Mouse (Mus musculus) inflammation-experienced regulatory T-cells, adult 6 months (primary cell): ENCODE results near the gene Ahr. TPM values are rescaled to one million over a fixed set of nuclear protein-coding genes. Genes with fewer than 3 reads are reported as not detected.
A peak's percentile ranks its signal among the peaks of the same experiment; 100 is the strongest.

Source experiments
- ATAC-seq: one replicate; pipeline ENCODE4 v1.8.0; 2017
- polyA plus RNA-seq, 3 experiments: library from polyadenylated mRNA; unstranded; fragments of 100-300 nt; shearing (Covaris generic); gene quantifications; one replicate each; pipeline ENCODE4 v1.2.1; 2017

Gene Ahr
- polyA plus RNA-seq: 1 to 10 TPM; 6.3 to 9.2 (median 7.5) TPM

- ATAC-seq: peak; percentile 66
Observed at GRCm38 (mm10) chr12:35534754-35535236, at the start of gene Ahr. Gene Ahr, minus strand, starts transcription at chr12:35535038.

- peak; percentile 81 for ATAC-seq
Observed at GRCm38 (mm10) chr12:35578826-35579225, 44.0 kb upstream of the Ahr start.

- no peak for ATAC-seq
Observed at GRCm38 (mm10) chr12:35576107-35576506, 41.3 kb upstream of the Ahr start.

DNA sequence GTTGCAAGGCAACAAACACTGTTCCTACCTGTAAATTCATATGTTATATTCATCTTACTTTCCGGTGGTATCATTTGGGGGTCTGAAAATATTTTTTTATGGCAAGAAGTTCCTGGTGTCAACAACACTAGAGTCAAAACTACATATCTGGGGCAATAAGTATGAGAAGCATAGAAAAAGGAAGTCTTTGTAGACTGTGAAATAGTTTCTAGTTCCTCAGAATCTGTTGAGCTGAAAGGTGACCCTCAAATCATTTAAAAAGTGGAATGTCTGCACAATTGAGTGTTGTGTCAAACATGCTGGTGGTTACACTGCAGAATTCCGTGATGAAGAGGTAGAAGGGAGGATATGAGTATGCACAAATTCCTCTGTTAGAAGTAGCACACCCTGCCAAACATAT lies 38.9 kb upstream of the Ahr start:
- no peak for ATAC-seq

DNA sequence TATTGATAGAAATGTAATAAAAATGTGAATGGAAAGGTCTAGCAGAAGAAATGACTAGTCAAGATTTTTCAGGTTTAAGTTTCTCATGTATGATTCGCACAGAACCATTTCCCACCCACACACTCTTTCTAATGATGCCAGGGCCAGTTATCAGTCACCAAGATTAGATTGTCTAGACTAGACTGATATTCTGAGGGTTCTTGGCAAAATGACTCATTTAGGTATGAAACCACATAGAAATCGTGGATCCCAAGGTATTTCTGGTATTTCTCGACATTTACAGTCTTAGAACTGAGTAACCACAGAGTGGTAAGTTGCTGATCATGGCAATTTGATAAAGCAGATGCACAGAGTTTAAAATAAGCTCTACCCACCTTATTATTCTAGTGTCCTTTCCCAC lies 28.0 kb upstream of the Ahr start:
- ATAC-seq: peak; percentile 71

DNA sequence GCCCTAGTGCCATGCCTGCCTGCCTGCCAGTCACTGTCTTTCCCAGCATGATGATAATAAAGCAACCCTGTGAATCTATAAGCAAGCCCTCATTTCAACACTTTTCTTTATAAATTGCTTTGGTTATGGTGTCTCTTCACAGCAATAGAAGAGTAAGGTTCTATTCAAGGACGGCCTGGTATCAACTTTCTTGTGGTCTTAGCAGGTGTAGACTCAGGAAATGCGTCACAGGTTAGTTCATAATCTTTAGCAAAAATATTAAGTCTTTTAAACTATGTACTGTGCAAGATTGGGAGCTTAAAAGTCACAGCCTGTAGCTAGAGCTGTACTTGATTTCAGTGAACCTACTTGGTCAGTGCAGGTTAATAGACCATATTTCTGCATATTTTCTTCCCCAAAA lies 24.0 kb upstream of the Ahr start:
- ATAC-seq: peak; percentile 56

DNA sequence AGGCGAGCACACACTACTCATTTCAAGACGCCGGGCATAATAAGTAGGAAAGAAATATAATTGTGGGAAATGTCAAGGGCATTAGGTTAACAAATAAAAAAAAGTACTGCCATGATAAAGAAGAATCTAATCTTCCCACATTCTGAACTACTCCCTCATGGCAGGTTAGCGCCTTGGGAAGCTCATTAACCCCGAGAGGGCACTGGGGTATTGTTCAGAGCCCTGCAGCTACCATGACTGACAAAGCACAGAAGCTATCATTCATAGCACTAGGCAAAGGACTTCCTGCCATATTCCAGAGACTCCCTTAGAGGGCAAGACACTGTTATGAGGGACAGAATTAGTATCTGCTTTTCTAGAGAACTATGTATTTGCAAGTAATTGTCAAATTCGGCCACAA lies 21.1 kb upstream of the Ahr start:
- no peak for ATAC-seq

DNA sequence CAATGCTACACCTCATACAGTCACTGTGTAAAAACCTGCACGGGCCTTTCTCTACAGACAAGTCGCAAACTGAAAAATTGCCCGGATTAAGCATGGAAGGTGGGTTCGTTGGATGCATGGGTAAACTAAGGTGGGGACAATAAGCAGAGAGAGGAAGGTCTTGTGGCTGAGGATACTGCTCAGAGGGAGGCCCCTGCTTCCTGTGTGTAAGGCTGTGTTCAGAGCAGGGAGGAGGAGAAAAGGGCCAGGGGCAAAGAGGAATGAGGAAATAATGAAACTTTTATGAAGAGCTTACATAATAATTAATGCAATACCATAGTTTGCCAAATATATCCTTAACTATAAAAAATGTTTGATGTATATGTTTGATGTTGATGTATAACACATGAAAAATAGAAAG lies 19.5 kb upstream of the Ahr start:
- ATAC-seq: peak; percentile 68

GRCm38 (mm10) chr12:35553174-35553573 lies 18.3 kb upstream of the Ahr start:
- peak; percentile 10 for ATAC-seq

- ATAC-seq: no peak
Observed at GRCm38 (mm10) chr12:35550299-35550698, 15.5 kb upstream of the Ahr start.

DNA sequence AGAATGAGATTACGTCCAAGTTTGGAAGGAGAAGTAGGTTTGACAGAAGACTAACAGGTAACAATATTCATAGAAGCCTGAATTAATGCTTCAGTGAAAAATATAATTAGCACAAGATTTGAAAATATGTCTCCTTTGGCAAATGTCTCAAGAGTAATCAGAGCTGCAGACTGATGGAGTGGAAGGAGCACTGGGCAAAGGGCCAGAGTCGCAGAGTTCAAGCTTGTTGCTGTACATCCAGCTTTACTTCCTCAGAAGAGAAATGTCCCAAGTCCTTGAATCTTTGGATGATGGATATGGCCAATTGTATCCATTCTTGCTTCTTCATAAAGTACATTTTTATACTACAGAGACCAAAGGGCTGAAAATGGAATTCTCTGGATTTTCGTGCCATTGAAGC lies 8.0 kb upstream of the Ahr start:
- no peak for ATAC-seq

DNA sequence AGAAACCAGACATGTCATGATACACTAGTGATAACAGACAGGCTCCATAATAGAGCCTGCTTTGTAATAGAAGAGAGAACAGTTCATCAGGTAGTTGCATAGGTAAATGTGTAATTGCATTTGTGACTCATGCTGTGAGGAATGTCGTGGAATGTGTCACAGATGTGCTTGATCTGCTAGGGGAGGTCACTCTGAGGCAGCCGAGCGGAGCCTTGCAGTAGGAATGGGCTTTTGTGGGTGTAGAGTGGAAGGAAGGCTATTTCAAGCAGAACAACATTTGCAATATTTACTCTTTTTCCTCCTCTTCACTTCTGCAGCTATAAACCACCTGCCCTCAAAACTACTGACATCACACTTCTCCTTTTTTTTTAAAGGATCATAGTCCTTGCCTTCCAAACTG lies 4.0 kb upstream of the Ahr start:
- ATAC-seq: no peak

DNA sequence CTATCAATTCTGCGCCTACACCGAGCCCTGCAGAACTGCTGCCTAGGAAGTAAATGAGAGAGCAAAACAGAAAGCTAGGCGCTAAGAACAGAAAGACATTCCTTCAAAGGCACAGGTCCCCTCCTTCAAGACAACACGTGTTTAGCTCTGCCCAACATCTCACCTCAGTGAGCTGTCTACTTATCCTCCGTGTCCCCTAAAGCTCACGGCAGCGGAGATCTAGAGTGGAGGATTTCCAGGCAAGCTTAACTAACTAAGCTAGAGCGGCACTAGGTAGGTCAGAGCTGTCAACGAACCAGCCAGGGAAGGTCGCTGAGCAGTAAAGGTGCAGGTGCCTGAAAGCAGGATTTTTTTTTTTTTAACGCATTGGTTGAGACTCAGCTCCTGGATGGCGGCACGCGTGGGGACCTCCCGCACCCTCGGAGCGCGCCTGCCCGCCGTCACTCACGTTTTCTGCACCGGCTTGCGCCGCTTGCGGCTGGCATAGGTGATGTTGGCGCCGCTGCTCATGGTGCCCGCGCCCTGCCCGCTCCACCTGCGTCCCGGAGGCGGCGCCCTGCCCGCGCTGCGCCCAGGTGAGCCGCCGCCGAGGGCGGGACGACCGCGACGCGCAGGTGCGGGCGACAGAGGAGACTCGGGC lies 604 bp downstream of the Ahr start:
- ATAC-seq: peak; percentile 60

- no peak for ATAC-seq
Observed at GRCm38 (mm10) chr12:35533748-35534113, 1.1 kb downstream of the Ahr start.

- no peak for ATAC-seq
Observed at GRCm38 (mm10) chr12:35533133-35533532, 1.7 kb downstream of the Ahr start.

DNA sequence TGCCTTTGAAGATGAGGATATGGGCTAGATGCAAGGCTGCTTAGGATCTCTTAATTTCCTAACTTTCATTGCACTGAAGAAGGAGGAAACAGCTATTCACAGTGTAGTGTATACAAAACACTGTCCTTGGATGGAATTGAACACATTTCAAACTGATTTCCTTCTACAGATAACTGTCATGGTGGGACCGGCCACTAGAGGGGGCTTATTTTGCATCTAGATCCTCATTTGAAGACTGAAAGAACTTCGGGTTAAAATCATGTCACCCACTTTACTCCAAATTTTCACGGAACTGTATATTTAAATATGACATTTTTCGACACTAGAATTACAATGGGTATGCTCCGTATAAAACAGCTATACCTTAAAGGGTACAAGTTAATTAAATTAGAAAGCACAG lies 2.7 kb downstream of the Ahr start:
- peak; percentile 41 for ATAC-seq

DNA sequence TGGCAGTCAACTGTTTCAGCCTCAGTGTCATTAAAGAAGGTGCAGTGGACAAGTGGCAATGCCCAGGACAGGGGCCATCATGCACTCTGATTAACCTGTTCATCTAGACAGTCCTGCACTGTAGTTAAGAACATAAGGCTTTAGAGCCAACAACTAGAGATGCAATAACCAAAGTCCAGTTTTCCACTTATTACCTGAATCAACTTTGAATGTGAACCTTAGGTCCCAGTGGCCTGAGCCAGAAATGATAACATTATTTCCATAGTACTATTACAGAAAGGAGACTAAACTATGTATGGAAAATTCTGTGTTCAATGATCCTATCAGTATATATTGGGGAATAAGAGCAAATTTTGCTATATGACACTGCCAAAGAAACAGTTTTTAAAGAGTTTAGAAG lies 4.3 kb downstream of the Ahr start:
- no peak for ATAC-seq

DNA sequence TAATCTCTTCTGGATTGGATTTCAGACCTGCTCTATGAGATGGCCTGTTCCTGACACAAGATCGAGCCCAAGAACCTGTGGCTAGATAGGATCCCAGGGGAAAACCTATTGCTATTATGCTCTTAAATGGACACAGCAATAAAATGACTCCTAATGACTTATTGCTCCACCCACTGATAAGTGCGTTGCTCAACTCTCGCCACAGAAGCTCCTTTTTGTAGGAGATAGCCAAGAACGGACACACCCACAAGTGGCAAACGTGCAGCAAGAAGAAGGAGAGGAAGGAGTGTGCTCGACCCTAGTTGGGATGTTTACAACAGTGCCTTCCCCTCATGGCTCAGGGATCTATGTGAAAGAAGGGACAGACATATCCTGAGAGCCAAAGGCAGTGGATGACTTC lies 7.4 kb downstream of the Ahr start:
- no peak for ATAC-seq

DNA sequence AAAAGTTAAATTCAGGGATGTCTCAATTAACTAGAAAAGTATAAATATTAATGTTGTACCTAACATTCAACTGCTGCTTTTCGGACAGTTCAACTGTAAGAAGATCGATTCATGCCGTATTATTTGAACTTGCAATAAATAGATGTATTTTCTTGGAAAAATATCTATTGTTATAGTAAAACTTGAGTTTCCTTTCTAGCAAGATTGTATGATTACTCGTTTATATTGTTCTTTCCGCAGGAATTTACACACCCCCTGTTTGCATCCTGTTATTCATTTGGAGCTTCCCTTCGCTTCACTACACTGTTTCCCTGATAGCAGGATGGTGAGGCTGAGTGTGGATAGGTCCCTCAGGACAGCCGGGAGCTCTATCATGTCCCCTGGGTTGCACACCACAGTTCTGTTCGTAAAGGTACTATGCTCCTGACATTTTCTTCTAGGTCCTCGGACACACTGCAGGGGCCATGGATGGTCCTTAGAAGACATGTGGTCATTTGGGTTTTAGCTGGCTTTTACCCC lies 12.2 kb downstream of the Ahr start:
- no peak for ATAC-seq

GRCm38 (mm10) chr12:35515621-35516020 lies 19.2 kb downstream of the Ahr start:
- no peak for ATAC-seq

DNA sequence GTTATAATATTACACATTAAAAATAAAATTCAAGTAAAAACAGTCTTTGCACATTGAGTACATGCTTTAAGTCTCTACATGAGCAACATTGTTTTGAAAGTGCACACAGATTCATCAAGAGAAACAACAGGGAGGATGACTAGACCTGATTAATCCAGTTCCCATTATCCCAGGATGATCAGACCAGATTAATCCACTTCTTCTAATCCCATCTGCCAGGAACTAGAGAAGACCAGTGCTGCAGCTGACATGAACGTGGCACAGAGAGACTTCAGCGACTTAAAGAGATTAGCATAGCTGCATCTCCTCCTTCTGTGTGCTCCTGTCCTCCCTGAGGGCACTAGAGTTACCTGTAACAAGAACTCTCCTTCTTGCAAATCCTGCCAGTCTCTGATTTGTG lies 20.2 kb downstream of the Ahr start:
- no peak for ATAC-seq

DNA sequence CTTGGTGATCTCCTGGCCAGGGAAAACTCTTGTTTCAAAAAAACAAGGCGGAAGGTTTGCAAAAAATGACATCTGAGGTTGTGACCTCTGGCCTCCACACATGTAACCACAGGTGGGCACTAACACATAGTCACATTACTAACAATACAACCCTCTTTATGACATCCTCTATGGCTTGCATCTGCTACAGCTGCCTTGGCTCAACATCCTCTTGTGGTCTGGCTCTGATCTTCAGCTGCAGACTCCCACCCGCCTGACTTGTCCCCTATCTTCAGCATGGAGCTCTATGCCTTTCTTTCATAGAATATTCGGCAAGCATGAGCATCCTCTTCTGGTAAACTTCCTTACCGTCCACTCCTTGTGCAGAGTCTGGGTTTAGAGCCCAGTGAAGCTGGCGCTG lies 24.1 kb downstream of the Ahr start:
- ATAC-seq: no peak

- no peak for ATAC-seq
Observed at GRCm38 (mm10) chr12:35506383-35506782, 28.5 kb downstream of the Ahr start.

DNA sequence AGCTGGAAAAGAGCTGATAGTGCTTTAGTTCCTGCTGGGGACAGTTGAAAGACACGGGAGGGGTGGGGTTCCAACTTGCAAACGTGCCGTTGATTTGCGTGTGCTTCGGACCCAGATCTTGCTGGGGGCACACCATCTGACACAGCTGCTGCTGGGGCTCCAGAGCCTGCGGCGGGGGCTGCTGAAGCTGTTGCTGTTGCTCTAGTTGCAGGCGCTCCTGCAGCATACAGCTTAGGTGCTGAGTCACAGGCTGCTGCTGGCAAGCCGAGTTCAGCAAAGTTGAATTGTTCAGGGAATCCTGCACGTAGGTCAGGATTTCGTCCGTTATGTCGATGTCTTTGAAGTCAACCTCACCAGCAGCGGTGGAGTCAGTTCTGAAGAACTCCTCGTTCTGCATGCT lies 30.8 kb downstream of the Ahr start:
- ATAC-seq: no peak

GRCm38 (mm10) chr12:35503586-35503985 lies 31.3 kb downstream of the Ahr start:
- no peak for ATAC-seq
